Mouse (Mus musculus): ENCODE measurements around the gene Hbb-bh1.
"Not testable (repeated sequence)": the region's sequence is repeated elsewhere in the genome, so short reads cannot be mapped to it uniquely, and the experiment has no call there.

Gene Hbb-bh1

GRCm38 (mm10) chr7:103843034-103843433 lies at the start of gene Hbb-bh1:
Gene Hbb-bh1, minus strand, starts transcription at chr7:103843164.
- DNase-seq = no peak

GRCm38 (mm10) chr7:103886152-103886551 lies 43.2 kb upstream of the Hbb-bh1 start, which contains the start of gene Olfr66:
Gene Olfr66, minus strand, starts transcription at chr7:103886252.
- no peak for DNase-seq

- no peak for DNase-seq
Measured at GRCm38 (mm10) chr7:103877093-103877492, 34.1 kb upstream of the Hbb-bh1 start.

GRCm38 (mm10) chr7:103874451-103874850 lies 31.5 kb upstream of the Hbb-bh1 start:
- no peak for DNase-seq

GRCm38 (mm10) chr7:103873064-103873463 lies 30.1 kb upstream of the Hbb-bh1 start:
- no peak for DNase-seq

GRCm38 (mm10) chr7:103870667-103871066 lies 27.7 kb upstream of the Hbb-bh1 start:
- DNase-seq = no peak

- no peak for DNase-seq
Measured at GRCm38 (mm10) chr7:103865716-103866115, 22.8 kb upstream of the Hbb-bh1 start.

- DNase-seq = no peak
Measured at GRCm38 (mm10) chr7:103861531-103861930, 18.6 kb upstream of the Hbb-bh1 start.

GRCm38 (mm10) chr7:103860855-103861254 lies 17.9 kb upstream of the Hbb-bh1 start:
- no peak for DNase-seq

- DNase-seq = no peak
Measured at GRCm38 (mm10) chr7:103859076-103859475, 16.1 kb upstream of the Hbb-bh1 start.

- no peak for DNase-seq
Measured at GRCm38 (mm10) chr7:103854669-103855068, 11.7 kb upstream of the Hbb-bh1 start.

- DNase-seq = no peak
Measured at GRCm38 (mm10) chr7:103853090-103853489, 10.1 kb upstream of the Hbb-bh1 start, which contains the start of gene Hbb-y. Gene Hbb-y, minus strand, starts transcription at chr7:103853216.

GRCm38 (mm10) chr7:103844525-103845325 lies 1.8 kb upstream of the Hbb-bh1 start:
- no peak for DNase-seq

GRCm38 (mm10) chr7:103840268-103840667 lies 2.7 kb downstream of the Hbb-bh1 start, which contains the start of gene Hbb-bh2:
Gene Hbb-bh2, minus strand, starts transcription at chr7:103840520.
- DNase-seq = no peak

- no peak for DNase-seq
Measured at GRCm38 (mm10) chr7:103827808-103828207, 15.2 kb downstream of the Hbb-bh1 start, which contains the start of gene Hbb-bs. Gene Hbb-bs, minus strand, starts transcription at chr7:103828096.

- not testable (repeated sequence) for DNase-seq
Measured at GRCm38 (mm10) chr7:103827139-103827538, 15.8 kb downstream of the Hbb-bh1 start.

GRCm38 (mm10) chr7:103826255-103826887 lies 16.6 kb downstream of the Hbb-bh1 start:
- DNase-seq = no peak

GRCm38 (mm10) chr7:103825536-103826254 lies 17.3 kb downstream of the Hbb-bh1 start:
- DNase-seq = no peak

GRCm38 (mm10) chr7:103824597-103824996 lies 18.4 kb downstream of the Hbb-bh1 start:
- no peak for DNase-seq

GRCm38 (mm10) chr7:103815085-103815484 lies 27.9 kb downstream of the Hbb-bh1 start:
- not testable (repeated sequence) for DNase-seq

GRCm38 (mm10) chr7:103813766-103814165 lies 29.2 kb downstream of the Hbb-bh1 start, which contains the start of gene Hbb-bt:
Gene Hbb-bt, minus strand, starts transcription at chr7:103813996.
- DNase-seq = no peak

- DNase-seq = not testable (repeated sequence)
Measured at GRCm38 (mm10) chr7:103813152-103813551, 29.8 kb downstream of the Hbb-bh1 start.

- no peak for DNase-seq
Measured at GRCm38 (mm10) chr7:103812174-103812573, 30.8 kb downstream of the Hbb-bh1 start.

All from cerebellum, adult 11 months (tissue).